Mouse (Mus musculus) E14TG2a.4 (cell line): ENCODE results near the gene Rbm25.

Experiments
- CTCF ChIP-seq: conservative IDR thresholded peaks from 2 replicates; pipeline ENCODE4 v1.5.1; 2014; ENCODE audit warnings: low read length
- NANOG ChIP-seq: IDR thresholded peaks from 2 replicates; pipeline ENCODE4 v1.6.1; 2014; ENCODE audit warnings: borderline replicate concordance, low read length, mixed read lengths

DNA sequence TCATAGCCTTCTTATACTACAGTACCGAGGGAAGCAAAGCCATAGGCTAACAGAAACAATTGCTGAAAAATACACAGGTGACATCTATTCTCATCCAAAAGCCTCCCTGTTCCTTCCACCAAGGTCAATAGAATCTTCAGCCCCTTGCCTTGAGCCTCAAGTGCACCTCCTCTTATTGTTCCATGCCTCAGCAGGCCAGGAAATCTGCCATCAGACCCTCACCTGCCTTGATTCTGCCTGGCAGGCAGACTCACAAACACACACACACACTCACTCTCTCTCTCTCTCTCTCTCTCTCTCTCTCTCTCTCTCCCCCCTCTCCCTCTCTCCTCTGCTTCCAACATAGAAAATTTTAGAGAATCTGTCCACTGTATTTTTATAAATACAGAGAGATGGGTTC, 88.4 kb downstream of the Rbm25 start:
- TF ChIP-seq CTCF = no peak
- TF ChIP-seq NANOG = peak; percentile 92
